Mouse (Mus musculus): ENCODE results near the gene Lzts3. TPM values are rescaled to one million over a fixed set of nuclear protein-coding genes. Genes with fewer than 3 reads are reported as not detected.

Gene Lzts3
- polyA plus RNA-seq, 1 experiment = 13.3 TPM

DNA sequence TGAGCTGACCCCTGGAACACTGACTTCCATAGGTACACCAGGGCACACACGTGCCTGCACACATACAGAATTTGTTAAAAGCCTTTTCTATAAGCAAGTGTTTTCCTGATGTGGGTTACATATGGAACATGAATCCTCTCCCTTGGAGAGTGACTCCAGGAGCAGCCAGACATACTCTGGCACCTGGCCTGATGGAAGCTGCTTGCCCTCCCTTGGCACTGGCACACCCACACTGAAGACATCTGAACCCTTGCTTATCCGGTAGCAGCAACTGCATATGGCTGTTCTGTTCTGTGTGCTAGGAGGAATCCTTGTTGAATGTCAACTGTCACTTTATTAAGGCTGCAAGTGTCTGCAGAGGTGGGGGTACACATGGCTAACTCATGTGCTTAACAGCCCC lies 51.6 kb downstream of the Lzts3 start:
- no peak overlapping the region for H3ac ChIP-seq (ENCODE audit: control insufficient read depth, insufficient read length)

DNA sequence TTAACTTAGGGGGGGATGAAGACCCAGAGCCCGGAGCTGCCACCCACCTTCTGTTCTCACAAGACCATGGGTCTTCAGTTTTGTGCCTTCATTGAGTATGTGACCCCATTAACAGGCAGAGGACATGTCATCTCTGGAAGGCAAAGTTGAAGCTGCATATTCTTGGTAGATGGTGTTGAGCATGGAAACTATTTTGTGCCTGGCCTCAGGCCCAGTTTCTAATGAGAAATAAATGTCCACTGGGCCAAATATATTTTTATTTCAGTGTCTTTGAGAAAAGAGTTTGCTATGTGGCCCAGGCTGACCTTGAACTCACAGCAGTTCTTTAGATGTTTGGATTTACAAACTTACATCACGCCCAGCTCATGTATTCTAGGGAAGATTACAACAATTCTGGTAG lies 52.8 kb downstream of the Lzts3 start:
- no peak for TF ChIP-seq SRF (IDR thresholded peaks at IDR 0.05; ENCODE audit: control insufficient read depth, insufficient read length, low read depth)
- TF ChIP-seq CEBPB (IDR thresholded peaks at IDR 0.05; ENCODE audit: insufficient read depth, poor library complexity, severe bottlenecking) = no peak
- TF ChIP-seq MAX (IDR thresholded peaks at IDR 0.05; ENCODE audit: low read depth) = no peak
- TF ChIP-seq MYOG (IDR thresholded peaks at IDR 0.05; ENCODE audit: control insufficient read depth in 1 of 3, insufficient read depth in 1 of 3, insufficient read length in 2 of 3, low read depth in 2 of 3) = no peak
- TF ChIP-seq MYOD1 (IDR thresholded peaks at IDR 0.05; ENCODE audit: control insufficient read depth in 1 of 3, insufficient read length in 2 of 3, low read depth in 2 of 3) = no peak
- no peak for TF ChIP-seq POLR2AphosphoS2 (IDR thresholded peaks at IDR 0.05; ENCODE audit: insufficient read length, low read depth)
- TF ChIP-seq TCF3 (IDR thresholded peaks at IDR 0.05; ENCODE audit: insufficient read length, low read depth) = no peak
- no peak for TF ChIP-seq USF1 (IDR thresholded peaks at IDR 0.05; ENCODE audit: low read depth)
- no peak for TF ChIP-seq E2F4 (IDR thresholded peaks at IDR 0.05; ENCODE audit: insufficient read depth)
- no peak for TF ChIP-seq REST (IDR thresholded peaks at IDR 0.05; ENCODE audit: insufficient read depth, insufficient read length)
- TF ChIP-seq POLR2A (IDR thresholded peaks at IDR 0.05; ENCODE audit: insufficient read length, low read depth) = no peak
- no peak for TF ChIP-seq TCF12 (IDR thresholded peaks at IDR 0.05; ENCODE audit: insufficient read depth, poor library complexity, severe bottlenecking)
- no peak overlapping the region for H3K4me2 ChIP-seq (ENCODE audit: low read depth)

More for the DNA sequence above, 51.6 kb downstream of the Lzts3 start:
- H3K27me3 ChIP-seq (ENCODE audit: control insufficient read depth, insufficient read depth, insufficient read length) = no peaks in the 10 kb centered on the region
- no peaks in the 10 kb centered on the region for H3K79me2 ChIP-seq (ENCODE audit: control insufficient read depth, insufficient read depth)
- no peak overlapping the region for H3K4me2 ChIP-seq (ENCODE audit: low read depth)
- H3K4me3 ChIP-seq = no peak overlapping the region
- peaks cover 14% of the 10 kb centered on the region for H3K36me3 ChIP-seq (ENCODE audit: control insufficient read depth, insufficient read depth)
- TF ChIP-seq SRF (IDR thresholded peaks at IDR 0.05; ENCODE audit: control insufficient read depth, insufficient read length, low read depth) (no peak), POLR2AphosphoS2 (IDR thresholded peaks at IDR 0.05; ENCODE audit: insufficient read length, low read depth) (no peak)

DNA sequence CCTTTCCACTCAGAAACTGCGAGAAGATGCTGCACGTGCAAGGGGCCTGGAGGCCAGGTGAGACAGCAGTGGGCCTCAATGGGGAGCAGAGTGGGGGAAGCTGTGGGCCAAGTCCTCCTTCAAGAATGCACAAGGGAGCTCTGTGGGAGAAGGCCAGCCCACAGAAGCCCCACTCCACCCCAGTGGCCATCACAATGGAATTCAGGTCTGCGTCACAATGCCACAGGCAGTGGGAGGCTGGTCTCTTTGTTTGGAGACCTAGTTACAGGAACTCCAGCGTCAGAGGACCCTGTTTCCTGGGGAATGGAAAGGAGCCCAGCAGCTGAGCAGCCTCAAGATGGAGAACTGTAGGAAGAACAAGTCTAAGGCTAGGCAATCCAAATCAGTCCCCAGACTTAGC lies 53.4 kb downstream of the Lzts3 start:
- Histone ChIP-seq H3K36me3 (ENCODE audit: control insufficient read depth, insufficient read depth) (no peaks in the 10 kb centered on the region), H3K4me3 (no peak overlapping the region), H3K79me2 (ENCODE audit: control insufficient read depth, insufficient read depth) (no peaks in the 10 kb centered on the region), H3ac (ENCODE audit: control insufficient read depth, insufficient read length) (no peak overlapping the region), H3K4me2 (ENCODE audit: low read depth) (no peak overlapping the region), H3K27me3 (ENCODE audit: control insufficient read depth, insufficient read depth, insufficient read length) (no peaks in the 10 kb centered on the region)
- no peak for TF ChIP-seq POLR2A (IDR thresholded peaks at IDR 0.05; ENCODE audit: insufficient read length, low read depth)
- TF ChIP-seq MYOG (IDR thresholded peaks at IDR 0.05; ENCODE audit: control insufficient read depth in 1 of 3, insufficient read depth in 1 of 3, insufficient read length in 2 of 3, low read depth in 2 of 3) = no peak
- no peak for TF ChIP-seq MAX (IDR thresholded peaks at IDR 0.05; ENCODE audit: low read depth)
- TF ChIP-seq POLR2AphosphoS2 (IDR thresholded peaks at IDR 0.05; ENCODE audit: insufficient read length, low read depth) = no peak
- no peak for TF ChIP-seq TCF12 (IDR thresholded peaks at IDR 0.05; ENCODE audit: insufficient read depth, poor library complexity, severe bottlenecking)
- no peak for TF ChIP-seq SRF (IDR thresholded peaks at IDR 0.05; ENCODE audit: control insufficient read depth, insufficient read length, low read depth)
- TF ChIP-seq TCF3 (IDR thresholded peaks at IDR 0.05; ENCODE audit: insufficient read length, low read depth) = no peak
- no peak for TF ChIP-seq MYOD1 (IDR thresholded peaks at IDR 0.05; ENCODE audit: control insufficient read depth in 1 of 3, insufficient read length in 2 of 3, low read depth in 2 of 3)
- TF ChIP-seq CEBPB (IDR thresholded peaks at IDR 0.05; ENCODE audit: insufficient read depth, poor library complexity, severe bottlenecking) = no peak
- no peak for TF ChIP-seq USF1 (IDR thresholded peaks at IDR 0.05; ENCODE audit: low read depth)
- no peak for TF ChIP-seq REST (IDR thresholded peaks at IDR 0.05; ENCODE audit: insufficient read depth, insufficient read length)
- no peak for TF ChIP-seq E2F4 (IDR thresholded peaks at IDR 0.05; ENCODE audit: insufficient read depth)

More for the DNA sequence above, 52.8 kb downstream of the Lzts3 start:
- Histone ChIP-seq H3K4me3 (no peak overlapping the region), H3K36me3 (ENCODE audit: control insufficient read depth, insufficient read depth) (peaks cover 4% of the 10 kb centered on the region), H3K79me2 (ENCODE audit: control insufficient read depth, insufficient read depth) (no peaks in the 10 kb centered on the region), H3ac (ENCODE audit: control insufficient read depth, insufficient read length) (no peak overlapping the region), H3K27me3 (ENCODE audit: control insufficient read depth, insufficient read depth, insufficient read length) (no peaks in the 10 kb centered on the region)

DNA sequence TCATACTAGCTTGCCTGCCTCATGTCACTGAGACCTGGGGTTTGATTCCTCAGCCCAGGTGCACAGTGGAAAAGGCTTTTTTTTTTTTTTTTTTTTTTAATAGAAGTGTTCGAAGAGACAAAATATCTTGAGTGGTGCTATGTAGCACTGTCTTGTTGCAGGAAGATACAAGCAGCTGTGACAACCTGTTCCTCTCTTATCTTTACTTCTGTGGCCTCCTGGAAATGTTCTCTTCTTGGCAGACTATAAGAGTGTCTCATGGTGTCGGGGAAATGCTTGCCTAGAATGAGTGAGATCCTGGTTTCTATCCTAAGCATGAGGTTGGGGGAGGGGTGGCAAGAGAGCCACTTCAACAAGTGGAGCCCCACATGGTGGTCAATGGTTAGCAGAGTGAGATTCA lies 54.2 kb downstream of the Lzts3 start:
- H3K4me2 ChIP-seq (ENCODE audit: low read depth) = no peak overlapping the region
- no peak overlapping the region for H3ac ChIP-seq (ENCODE audit: control insufficient read depth, insufficient read length)
- no peak for TF ChIP-seq CEBPB (IDR thresholded peaks at IDR 0.05; ENCODE audit: insufficient read depth, poor library complexity, severe bottlenecking)
- no peak for TF ChIP-seq TCF3 (IDR thresholded peaks at IDR 0.05; ENCODE audit: insufficient read length, low read depth)
- no peak for TF ChIP-seq E2F4 (IDR thresholded peaks at IDR 0.05; ENCODE audit: insufficient read depth)
- TF ChIP-seq USF1 (IDR thresholded peaks at IDR 0.05; ENCODE audit: low read depth) = no peak
- TF ChIP-seq MYOD1 (IDR thresholded peaks at IDR 0.05; ENCODE audit: control insufficient read depth in 1 of 3, insufficient read length in 2 of 3, low read depth in 2 of 3) = no peak
- no peak for TF ChIP-seq MYOG (IDR thresholded peaks at IDR 0.05; ENCODE audit: control insufficient read depth in 1 of 3, insufficient read depth in 1 of 3, insufficient read length in 2 of 3, low read depth in 2 of 3)
- no peak for TF ChIP-seq SRF (IDR thresholded peaks at IDR 0.05; ENCODE audit: control insufficient read depth, insufficient read length, low read depth)
- no peak for TF ChIP-seq TCF12 (IDR thresholded peaks at IDR 0.05; ENCODE audit: insufficient read depth, poor library complexity, severe bottlenecking)
- no peak for TF ChIP-seq REST (IDR thresholded peaks at IDR 0.05; ENCODE audit: insufficient read depth, insufficient read length)
- TF ChIP-seq MAX (IDR thresholded peaks at IDR 0.05; ENCODE audit: low read depth) = no peak
- H3K36me3 ChIP-seq (ENCODE audit: control insufficient read depth, insufficient read depth) = no peaks in the 10 kb centered on the region
- H3K79me2 ChIP-seq (ENCODE audit: control insufficient read depth, insufficient read depth) = no peaks in the 10 kb centered on the region
- no peak overlapping the region for H3K4me3 ChIP-seq
- no peaks in the 10 kb centered on the region for H3K27me3 ChIP-seq (ENCODE audit: control insufficient read depth, insufficient read depth, insufficient read length)

DNA sequence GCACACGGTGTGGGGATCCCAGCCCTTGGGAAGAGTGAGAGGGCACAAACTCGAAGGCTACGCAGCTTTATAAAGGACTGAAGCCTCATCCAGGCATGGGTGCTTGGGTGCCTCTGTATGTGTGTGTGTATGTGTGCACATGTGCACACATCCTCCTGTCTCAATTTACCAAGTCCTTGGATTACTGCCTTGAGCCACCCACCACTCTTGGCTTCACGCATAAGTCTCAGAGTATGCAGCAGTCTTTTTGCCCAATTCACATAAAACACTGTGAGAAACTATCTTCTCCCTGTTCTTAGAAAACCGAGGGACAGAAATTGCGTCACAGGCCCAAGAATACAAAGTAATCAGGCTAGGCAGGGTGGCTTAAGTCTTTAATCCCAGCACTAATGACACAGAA lies 56.6 kb downstream of the Lzts3 start:
- Histone ChIP-seq H3K4me2 (ENCODE audit: low read depth) (no peak overlapping the region), H3K79me2 (ENCODE audit: control insufficient read depth, insufficient read depth) (no peaks in the 10 kb centered on the region), H3K27me3 (ENCODE audit: control insufficient read depth, insufficient read depth, insufficient read length) (peaks cover 6% of the 10 kb centered on the region), H3ac (ENCODE audit: control insufficient read depth, insufficient read length) (no peak overlapping the region), H3K36me3 (ENCODE audit: control insufficient read depth, insufficient read depth) (no peaks in the 10 kb centered on the region), H3K4me3 (no peak overlapping the region)
- TF ChIP-seq MAX (IDR thresholded peaks at IDR 0.05; ENCODE audit: low read depth) (no peak), POLR2A (IDR thresholded peaks at IDR 0.05; ENCODE audit: insufficient read length, low read depth) (no peak)

Measured in myocyte (in vitro differentiated cells).